Mouse (Mus musculus): ENCODE data around the gene Fam228a. TPM values are rescaled to one million over a fixed set of nuclear protein-coding genes. Genes with fewer than 3 reads are reported as not detected.
"Not testable (repeated sequence)": the region's sequence is repeated elsewhere in the genome, so short reads cannot be mapped to it uniquely, and the experiment has no call there.

Fam228a gene
- polyA plus RNA-seq, 1 experiment from 2014 or later, result 0.08 TPM

DNA sequence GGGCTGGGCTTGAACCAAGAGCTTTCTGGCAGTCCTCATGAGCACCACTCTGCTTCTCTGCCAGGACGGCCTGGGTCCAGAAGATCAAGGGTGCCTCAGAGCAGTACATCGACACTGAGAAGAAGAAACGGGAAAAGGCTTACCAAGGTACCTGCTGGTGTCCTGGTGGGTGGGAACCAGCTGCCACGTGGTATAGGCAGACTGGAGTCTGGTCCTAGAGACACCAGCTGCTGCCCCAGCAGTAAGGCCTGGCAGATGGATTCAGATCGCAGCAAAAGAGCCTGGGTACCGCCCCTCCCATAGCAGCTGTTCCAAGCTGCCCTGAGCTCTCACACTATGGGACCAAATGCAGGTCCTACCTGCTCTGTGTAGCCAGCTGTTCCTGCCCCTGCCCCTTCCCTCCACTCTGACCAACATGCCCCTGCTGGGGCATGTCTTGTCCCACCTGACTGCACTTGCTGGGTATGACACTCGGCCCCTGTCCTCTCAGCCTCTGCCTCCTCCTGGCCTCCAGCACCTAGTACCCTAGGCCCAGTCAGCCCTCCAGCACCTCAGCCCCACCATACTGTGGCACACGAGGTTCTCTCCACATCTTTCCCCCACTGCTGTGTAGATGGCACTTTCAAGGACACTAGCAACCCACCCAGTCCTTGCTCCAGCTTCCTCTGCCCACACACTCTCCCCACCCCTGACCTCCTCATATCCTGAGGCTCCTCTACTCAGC is 29.2 kb downstream of the Fam228a start:
- ATAC-seq (no peak), DNase-seq (ENCODE audit: low spot score) (no peak)
- H3K9me3 ChIP-seq (ENCODE audit: low read length), result no peaks in the 10 kb centered on the region
- H3K36me3 ChIP-seq (ENCODE audit: insufficient read depth, low read length), result peaks cover 26% of the 10 kb centered on the region
- no peak overlapping the region for H3K27ac ChIP-seq (ENCODE audit: low read length)
- no peak overlapping the region for H3K4me2 ChIP-seq (replicated peaks; ENCODE audit: low read depth, low read length)
- 74% methylated on average over 8 of the region's 8 CpGs for WGBS
- no peak for TF ChIP-seq CTCF (IDR thresholded peaks at IDR 0.05)
- no peak for TF ChIP-seq EP300 (IDR thresholded peaks at IDR 0.05)
- no peak overlapping the region for H3K4me3 ChIP-seq (ENCODE audit: low read depth, low read length)
- no peaks in the 10 kb centered on the region for H3K27me3 ChIP-seq (replicated peaks; ENCODE audit: insufficient read depth, low read length)
- no peaks in the 10 kb centered on the region; the same call in 1 of the 2 replicates for H3K4me1 ChIP-seq (ENCODE audit: insufficient read depth, low read depth, low read length)
- no peak overlapping the region for H3K9ac ChIP-seq (replicated peaks; ENCODE audit: low read depth)

DNA sequence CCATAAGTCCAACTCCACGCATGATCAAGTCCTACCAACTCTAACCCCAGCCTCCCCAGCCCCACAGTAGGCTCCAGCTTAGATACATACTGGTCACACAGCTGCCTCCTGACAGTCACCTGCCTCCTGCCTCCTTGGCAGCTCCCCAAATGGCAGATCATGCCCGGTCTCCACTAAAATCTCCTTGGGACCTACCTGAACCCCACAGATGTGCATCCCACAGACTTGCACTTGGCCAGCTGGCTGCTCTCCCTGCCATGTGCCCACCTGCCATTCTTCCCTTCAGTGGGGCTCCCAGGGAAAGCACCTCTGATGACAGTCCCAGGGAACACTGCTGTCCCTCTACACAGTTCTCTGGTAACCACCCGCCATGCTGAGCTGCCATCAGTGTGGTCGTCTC is 29.9 kb downstream of the Fam228a start:
- H3K9me3 ChIP-seq (ENCODE audit: low read length), result no peaks in the 10 kb centered on the region
- 86% methylated on average over 4 of the region's 4 CpGs for WGBS
- H3K27ac ChIP-seq (ENCODE audit: low read length), result no peak overlapping the region
- TF ChIP-seq CTCF (IDR thresholded peaks at IDR 0.05) (no peak), EP300 (IDR thresholded peaks at IDR 0.05) (no peak)
- no peaks in the 10 kb centered on the region for H3K27me3 ChIP-seq (replicated peaks; ENCODE audit: insufficient read depth, low read length)
- no peak for DNase-seq (ENCODE audit: low spot score)
- no peaks in the 10 kb centered on the region; the same call in 1 of the 2 replicates for H3K4me1 ChIP-seq (ENCODE audit: insufficient read depth, low read depth, low read length)
- peaks cover 26% of the 10 kb centered on the region for H3K36me3 ChIP-seq (ENCODE audit: insufficient read depth, low read length)
- H3K4me2 ChIP-seq (replicated peaks; ENCODE audit: low read depth, low read length), result no peak overlapping the region
- ATAC-seq, result no peak
- H3K9ac ChIP-seq (replicated peaks; ENCODE audit: low read depth), result no peak overlapping the region
- no peak overlapping the region for H3K4me3 ChIP-seq (ENCODE audit: low read depth, low read length)

DNA sequence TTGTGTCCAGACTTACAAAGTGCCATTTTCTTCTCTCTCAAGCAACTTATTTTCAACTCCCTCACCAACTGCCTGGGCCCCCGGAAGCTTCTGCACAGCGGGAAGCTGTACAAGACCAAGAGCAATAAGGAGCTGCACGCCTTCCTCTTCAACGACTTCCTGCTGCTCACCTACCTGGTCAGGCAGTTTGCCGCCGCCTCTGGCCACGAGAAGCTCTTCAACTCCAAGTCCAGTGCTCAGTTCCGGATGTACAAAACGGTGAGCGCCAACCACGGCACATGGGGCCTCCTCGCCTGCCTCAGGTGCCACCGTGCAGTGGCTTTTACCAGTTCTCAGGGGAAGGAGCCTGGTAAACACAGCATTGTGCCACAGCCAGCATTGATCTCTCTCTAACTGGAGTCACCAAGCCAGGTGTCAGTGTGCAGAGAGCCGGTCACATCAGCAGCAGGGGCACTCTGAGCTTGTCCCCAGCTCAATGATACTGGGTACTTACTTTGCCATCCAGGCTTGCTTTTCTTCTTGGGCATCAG is 30.7 kb downstream of the Fam228a start:
- Histone ChIP-seq H3K9ac (replicated peaks; ENCODE audit: low read depth) (no peak overlapping the region), H3K4me1 (ENCODE audit: insufficient read depth, low read depth, low read length) (no peaks in the 10 kb centered on the region; the same call in 1 of the 2 replicates), H3K36me3 (ENCODE audit: insufficient read depth, low read length) (peaks cover 19% of the 10 kb centered on the region), H3K4me2 (replicated peaks; ENCODE audit: low read depth, low read length) (no peak overlapping the region), H3K4me3 (ENCODE audit: low read depth, low read length) (no peak overlapping the region), H3K9me3 (ENCODE audit: low read length) (no peaks in the 10 kb centered on the region), H3K27ac (ENCODE audit: low read length) (peak overlapping the region; percentile 45), H3K27me3 (replicated peaks; ENCODE audit: insufficient read depth, low read length) (no peaks in the 10 kb centered on the region)
- TF ChIP-seq EP300 (IDR thresholded peaks at IDR 0.05) (no peak), CTCF (IDR thresholded peaks at IDR 0.05) (peak; percentile 22)
- DNase-seq (ENCODE audit: low spot score) (peak; percentile 30), ATAC-seq (peak; percentile 34; the same call in 1 of the 2 replicates)
- 62% methylated on average over 14 of the region's 14 CpGs for WGBS

GRCm38 (mm10) chr12:4706901-4707300 is 31.3 kb downstream of the Fam228a start:
- no peak overlapping the region for H3K9ac ChIP-seq (replicated peaks; ENCODE audit: low read depth)
- H3K36me3 ChIP-seq (ENCODE audit: insufficient read depth, low read length), result peaks cover 16% of the 10 kb centered on the region; the same call in 1 of the 2 replicates
- TF ChIP-seq CTCF (IDR thresholded peaks at IDR 0.05), result no peak
- no peak for TF ChIP-seq EP300 (IDR thresholded peaks at IDR 0.05)
- DNase-seq (ENCODE audit: low spot score) (peak; percentile 83), ATAC-seq (peak; percentile 95)
- peak overlapping the region; percentile 45 for H3K27ac ChIP-seq (ENCODE audit: low read length)
- H3K27me3 ChIP-seq (replicated peaks; ENCODE audit: insufficient read depth, low read length), result no peaks in the 10 kb centered on the region
- no peaks in the 10 kb centered on the region; the same call in 1 of the 2 replicates for H3K4me1 ChIP-seq (ENCODE audit: insufficient read depth, low read depth, low read length)
- H3K4me3 ChIP-seq (ENCODE audit: low read depth, low read length), result no peak overlapping the region
- no peak overlapping the region for H3K4me2 ChIP-seq (replicated peaks; ENCODE audit: low read depth, low read length)
- 59% methylated on average over 10 of the region's 10 CpGs for WGBS
- H3K9me3 ChIP-seq (ENCODE audit: low read length), result no peaks in the 10 kb centered on the region

- H3K27me3 ChIP-seq (replicated peaks; ENCODE audit: insufficient read depth, low read length), result no peaks in the 10 kb centered on the region
- DNase-seq (ENCODE audit: low spot score), result no peak
- H3K27ac ChIP-seq (ENCODE audit: low read length), result peak overlapping the region; percentile 45
- TF ChIP-seq EP300 (IDR thresholded peaks at IDR 0.05) (no peak), CTCF (IDR thresholded peaks at IDR 0.05) (no peak)
- H3K4me3 ChIP-seq (ENCODE audit: low read depth, low read length), result no peak overlapping the region
- H3K4me1 ChIP-seq (ENCODE audit: insufficient read depth, low read depth, low read length), result no peaks in the 10 kb centered on the region; the same call in 1 of the 2 replicates
- H3K9me3 ChIP-seq (ENCODE audit: low read length), result no peaks in the 10 kb centered on the region
- H3K9ac ChIP-seq (replicated peaks; ENCODE audit: low read depth), result no peak overlapping the region
- no peak overlapping the region for H3K4me2 ChIP-seq (replicated peaks; ENCODE audit: low read depth, low read length)
- no peak for ATAC-seq
- 77% methylated on average over 5 of the region's 5 CpGs for WGBS
- peaks cover 23% of the 10 kb centered on the region for H3K36me3 ChIP-seq (ENCODE audit: insufficient read depth, low read length)
Observed at GRCm38 (mm10) chr12:4706175-4706574, 32.1 kb downstream of the Fam228a start.

DNA sequence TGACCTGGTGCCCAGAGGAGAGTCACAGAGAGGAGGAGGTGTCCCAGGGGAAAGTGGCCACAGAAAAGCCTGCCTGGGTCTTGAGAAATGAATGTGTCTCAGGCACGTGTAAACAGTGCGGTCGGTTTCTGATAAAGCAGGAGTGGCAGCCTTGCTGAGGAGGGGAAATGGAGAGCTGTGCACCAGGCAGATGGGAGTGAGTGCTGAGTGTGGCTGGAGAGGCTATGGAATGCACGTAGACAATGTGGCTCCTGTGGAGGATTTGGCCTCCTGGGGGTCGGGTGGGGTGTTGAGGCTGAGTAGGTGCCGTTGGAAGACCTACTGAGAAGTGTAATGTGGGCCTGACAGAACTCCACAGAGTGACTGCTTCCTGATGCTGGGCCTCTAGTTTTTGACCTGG is 32.6 kb downstream of the Fam228a start:
- not testable (repeated sequence) for H3K4me1 ChIP-seq (ENCODE audit: insufficient read depth, low read depth, low read length); H3K9ac ChIP-seq (replicated peaks; ENCODE audit: low read depth); H3K4me3 ChIP-seq (ENCODE audit: low read depth, low read length); H3K4me2 ChIP-seq (replicated peaks; ENCODE audit: low read depth, low read length); H3K27me3 ChIP-seq (replicated peaks; ENCODE audit: insufficient read depth, low read length); H3K9me3 ChIP-seq (ENCODE audit: low read length)
- Histone ChIP-seq H3K36me3 (ENCODE audit: insufficient read depth, low read length) (peaks cover 24% of the 10 kb centered on the region), H3K27ac (ENCODE audit: low read length) (peak overlapping the region; percentile 45; the same call in 1 of the 2 replicates)
- 26% methylated on average over 6 of the region's 6 CpGs for WGBS
- ATAC-seq, result peak; percentile 63
- DNase-seq (ENCODE audit: low spot score), result peak; percentile 41
